Mouse (Mus musculus) kidney, postnatal 0 days (tissue): ENCODE measurements around the gene Gm21992. TPM values are rescaled to one million over a fixed set of nuclear protein-coding genes. Genes with fewer than 3 reads are reported as not detected.

ENCODE experiments used
- ATAC-seq: fragments of 200-750 bp; cut with Nextera tagmentation; replicated peaks from 2 replicates; pipeline ENCODE4 v1.8.0; 2017; ENCODE audit warnings: low read depth, moderate number of reproducible peaks, moderate TSS enrichment, moderate library complexity; ENCODE audit not compliant: low FRiP score
- DNase-seq: peaks from one replicate; pipeline ENCODE4 v3.0.0-alpha.2; 2016; ENCODE audit warnings: low spot score
- H3K27ac ChIP-seq: fragments of 300-500 bp; sonication (generic); 2 replicates; pipeline ENCODE4 v1.5.1; 2014; ENCODE audit warnings: mild to moderate bottlenecking
- H3K27me3 ChIP-seq: fragments of 300-500 bp; sonication (generic); 2 replicates; pipeline ENCODE4 v1.6.1; 2014; ENCODE audit warnings: low read length, mixed read lengths; ENCODE audit not compliant: insufficient read depth
- H3K36me3 ChIP-seq: fragments of 300-500 bp; sonication (generic); 2 replicates; pipeline ENCODE4 v1.6.1; 2014; ENCODE audit warnings: low read length, mixed read lengths; ENCODE audit not compliant: insufficient read depth
- H3K4me1 ChIP-seq: fragments of 300-500 bp; sonication (generic); replicated peaks from 2 replicates; pipeline ENCODE4 v1.6.1; 2014; ENCODE audit warnings: antibody characterized with exemption, low read length, mixed read lengths; ENCODE audit not compliant: insufficient read depth
- H3K4me2 ChIP-seq: fragments of 300-500 bp; sonication (generic); 2 replicates; pipeline ENCODE4 v1.6.1; 2014; ENCODE audit warnings: mild to moderate bottlenecking, low read length, moderate library complexity, mixed read lengths
- H3K4me3 ChIP-seq: fragments of 300-500 bp; sonication (generic); replicated peaks from 2 replicates; pipeline ENCODE4 v1.5.1; 2014; ENCODE audit warnings: low read depth, low read length
- H3K9ac ChIP-seq: fragments of 300-500 bp; sonication (generic); 2 replicates; pipeline ENCODE4 v1.6.1; 2014; ENCODE audit warnings: low read depth, low read length
- H3K9me3 ChIP-seq: fragments of 300-500 bp; sonication (generic); replicated peaks from 2 replicates; pipeline ENCODE4 v1.6.1; 2016; ENCODE audit warnings: low read length, inconsistent platforms, mixed read lengths
- CTCF ChIP-seq: IDR thresholded peaks from 2 replicates; pipeline ENCODE4 v1.5.1; 2016; ENCODE audit warnings: antibody characterized with exemption, low read depth, mild to moderate bottlenecking, moderate library complexity
- WGBS: fragments of 180-500 bp; shearing (Covaris S2); extraction: QIAGEN DNeasy Blood & Tissue Kit; methylation state at CpG from one replicate; pipeline ENCODE4 v1.1.7; 2014; 5-methylcytosine and 5-hydroxymethylcytosine counted together
- polyA plus RNA-seq: library from polyadenylated mRNA; unstranded; fragments of >200 nt; fragmentation: Nextera tagmentation; extraction: Ambion mirVana; gene quantifications from 2 replicates; pipeline ENCODE4 v1.2.1, GENCODE M21; 2015

Gm21992 gene
- polyA plus RNA-seq, 1 experiment from 2014 or later, result 24.4 TPM

GRCm38 (mm10) chr19:4749975-4750374, 61.4 kb downstream of the Gm21992 start:
- no peak overlapping the region for H3K4me2 ChIP-seq
- no peaks in the 10 kb centered on the region for H3K4me1 ChIP-seq
- no peak overlapping the region for H3K9ac ChIP-seq
- TF ChIP-seq CTCF, result no peak
- H3K9me3 ChIP-seq, result no peaks in the 10 kb centered on the region
- 81% methylated on average over 6 of the region's 6 CpGs for WGBS
- 0 out of 2 replicates have a peak, but pooled peaks cover 5% of the 10 kb centered on the region for H3K36me3 ChIP-seq
- H3K4me3 ChIP-seq, result no peak overlapping the region
- H3K27me3 ChIP-seq, result no peaks in the 10 kb centered on the region
- ATAC-seq, result no peak
- DNase-seq, result no peak
- no peak overlapping the region for H3K27ac ChIP-seq

GRCm38 (mm10) chr19:4748493-4748892, 62.9 kb downstream of the Gm21992 start:
- no peak for DNase-seq
- ATAC-seq, result no peak

GRCm38 (mm10) chr19:4747631-4748312, 63.6 kb downstream of the Gm21992 start:
- no peak overlapping the region for H3K4me2 ChIP-seq
- no peaks in the 10 kb centered on the region for H3K9me3 ChIP-seq
- DNase-seq, result no peak
- no peak for TF ChIP-seq CTCF
- no peak overlapping the region for H3K9ac ChIP-seq
- H3K27ac ChIP-seq, result no peak overlapping the region
- H3K4me3 ChIP-seq, result no peak overlapping the region
- H3K27me3 ChIP-seq, result no peaks in the 10 kb centered on the region
- ATAC-seq, result no peak
- H3K4me1 ChIP-seq, result no peaks in the 10 kb centered on the region
- 0 out of 2 replicates have a peak, but pooled peaks cover 5% of the 10 kb centered on the region for H3K36me3 ChIP-seq
- 90% methylated on average over 9 of the region's 9 CpGs for WGBS

More at GRCm38 (mm10) chr19:4748493-4748892, 62.9 kb downstream of the Gm21992 start:
- Histone ChIP-seq H3K4me2 (no peak overlapping the region), H3K4me3 (no peak overlapping the region), H3K27ac (no peak overlapping the region), H3K36me3 (0 out of 2 replicates have a peak, but pooled peaks cover 5% of the 10 kb centered on the region), H3K27me3 (no peaks in the 10 kb centered on the region), H3K9me3 (no peaks in the 10 kb centered on the region), H3K4me1 (no peaks in the 10 kb centered on the region), H3K9ac (no peak overlapping the region)
- 82% methylated on average over 10 of the region's 10 CpGs for WGBS
- TF ChIP-seq CTCF, result no peak

- no peaks in the 10 kb centered on the region for H3K9me3 ChIP-seq
- no peak overlapping the region for H3K9ac ChIP-seq
- WGBS, result 73% methylated on average over 14 of the region's 14 CpGs
- no peak for TF ChIP-seq CTCF
- H3K4me1 ChIP-seq, result no peaks in the 10 kb centered on the region
- H3K4me3 ChIP-seq, result no peak overlapping the region
- ATAC-seq, result no peak
- no peak overlapping the region for H3K27ac ChIP-seq
- no peaks in the 10 kb centered on the region for H3K27me3 ChIP-seq
- no peak for DNase-seq
- H3K4me2 ChIP-seq, result no peak overlapping the region
- peaks cover 14% of the 10 kb centered on the region; the same call in 1 of the 2 replicates for H3K36me3 ChIP-seq
Measured at GRCm38 (mm10) chr19:4746611-4747010, 64.8 kb downstream of the Gm21992 start.

- Histone ChIP-seq H3K4me3 (no peak overlapping the region), H3K9ac (no peak overlapping the region), H3K36me3 (peaks cover 14% of the 10 kb centered on the region; the same call in 1 of the 2 replicates), H3K27me3 (no peaks in the 10 kb centered on the region), H3K4me1 (no peaks in the 10 kb centered on the region), H3K4me2 (no peak overlapping the region), H3K9me3 (no peaks in the 10 kb centered on the region), H3K27ac (no peak overlapping the region)
- 93% methylated on average over 10 of the region's 10 CpGs for WGBS
- no peak for TF ChIP-seq CTCF
- no peak for ATAC-seq
- DNase-seq, result no peak
Measured at GRCm38 (mm10) chr19:4745681-4746080, 65.7 kb downstream of the Gm21992 start.

GRCm38 (mm10) chr19:4745057-4745456, 66.4 kb downstream of the Gm21992 start:
- Histone ChIP-seq H3K4me2 (no peak overlapping the region), H3K4me1 (no peaks in the 10 kb centered on the region), H3K27ac (no peak overlapping the region), H3K27me3 (no peaks in the 10 kb centered on the region), H3K9ac (no peak overlapping the region), H3K36me3 (peaks cover 17% of the 10 kb centered on the region; the same call in 1 of the 2 replicates), H3K9me3 (no peaks in the 10 kb centered on the region), H3K4me3 (no peak overlapping the region)
- TF ChIP-seq CTCF, result no peak
- no peak for ATAC-seq
- peak; percentile 32 for DNase-seq
- 37% methylated on average over 9 of the region's 9 CpGs for WGBS

- Histone ChIP-seq H3K4me3 (no peak overlapping the region), H3K9me3 (no peaks in the 10 kb centered on the region), H3K4me2 (no peak overlapping the region), H3K36me3 (peaks cover 17% of the 10 kb centered on the region; the same call in 1 of the 2 replicates), H3K27ac (no peak overlapping the region), H3K9ac (no peak overlapping the region), H3K4me1 (no peaks in the 10 kb centered on the region), H3K27me3 (no peaks in the 10 kb centered on the region)
- DNase-seq (no peak), ATAC-seq (no peak)
- 58% methylated on average over 14 of the region's 14 CpGs for WGBS
- TF ChIP-seq CTCF, result no peak
Measured at GRCm38 (mm10) chr19:4744026-4744425, 67.4 kb downstream of the Gm21992 start.
